Mouse (Mus musculus) kidney, postnatal 14 days (tissue): Measurements from ENCODE around the gene Gm8229.
"Not testable (repeated sequence)": the region's sequence is repeated elsewhere in the genome, so short reads cannot be mapped to it uniquely, and the experiment has no call there.

ENCODE experiments used
- DNase-seq: peaks from one replicate; pipeline ENCODE4 v3.0.0; 2022; ENCODE audit warnings: mixed read lengths

Gene Gm8229

GRCm38 (mm10) chr14:44365057-44365456 is at the start of gene Gm8229:
Gene Gm8229 (plus strand): TSS chr14:44365357.
- DNase-seq, result not testable (repeated sequence)

DNA sequence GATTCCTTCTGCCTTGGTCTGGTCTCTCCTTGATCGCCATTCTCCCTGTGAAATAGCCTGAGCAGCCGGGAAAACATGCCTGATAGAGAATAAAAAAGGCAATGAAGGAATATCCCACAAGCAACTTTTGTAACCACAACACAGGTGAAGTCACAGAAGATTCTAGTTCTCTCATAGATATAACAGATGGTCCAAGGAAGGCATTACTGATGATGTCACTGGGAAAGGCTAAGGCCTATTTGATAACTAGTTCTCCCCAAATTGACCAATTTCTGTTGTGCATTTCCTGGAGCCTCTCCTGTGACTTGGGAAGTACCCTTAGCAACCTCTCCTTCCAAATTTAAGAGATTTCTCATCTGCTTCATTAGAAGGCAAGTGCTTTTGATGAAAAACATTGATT is 26.7 kb upstream of the Gm8229 start, which contains the start of gene Gm5930:
Gene Gm5930, minus strand, starts transcription at position 101 of the 400 bp plus-strand sequence.
- DNase-seq, result not testable (repeated sequence)

DNA sequence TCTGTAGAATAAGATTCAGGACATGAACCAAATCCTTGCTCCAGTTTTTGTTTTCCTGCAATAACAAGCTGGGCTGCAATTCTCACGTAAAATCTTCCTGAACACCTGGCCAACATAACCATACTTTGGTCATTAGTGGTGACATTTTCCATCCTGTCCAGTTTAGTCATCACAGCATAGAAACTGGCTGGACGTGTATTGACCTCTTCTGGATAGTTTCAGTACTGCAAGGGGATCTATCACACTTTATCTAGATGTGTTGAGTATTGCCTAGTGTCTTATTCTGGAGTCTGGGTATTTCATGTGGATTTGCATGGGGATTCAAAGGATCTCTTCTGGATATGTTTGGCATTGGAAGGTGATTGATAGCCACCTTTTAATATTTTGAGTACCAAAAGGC is 3.7 kb upstream of the Gm8229 start:
- DNase-seq, result not testable (repeated sequence)

DNA sequence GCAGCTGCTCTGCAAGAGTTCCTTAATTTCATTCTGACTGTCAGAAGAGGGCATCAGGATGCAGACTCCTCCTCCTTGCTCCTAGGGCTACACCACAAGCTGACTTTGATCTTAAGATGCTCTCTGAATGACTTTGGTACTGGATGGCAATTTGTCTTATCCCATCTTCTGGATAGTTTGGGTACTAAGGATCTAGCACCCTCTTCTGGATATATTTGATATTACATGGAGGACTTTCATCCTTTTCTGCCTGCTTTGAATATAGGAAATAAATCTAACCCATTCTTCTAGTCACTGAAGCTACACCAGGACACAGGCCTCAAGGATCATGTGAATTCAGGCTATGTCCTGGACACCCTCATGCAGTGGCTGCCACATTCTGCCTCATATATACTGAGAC is 2.9 kb upstream of the Gm8229 start:
- not testable (repeated sequence) for DNase-seq

DNA sequence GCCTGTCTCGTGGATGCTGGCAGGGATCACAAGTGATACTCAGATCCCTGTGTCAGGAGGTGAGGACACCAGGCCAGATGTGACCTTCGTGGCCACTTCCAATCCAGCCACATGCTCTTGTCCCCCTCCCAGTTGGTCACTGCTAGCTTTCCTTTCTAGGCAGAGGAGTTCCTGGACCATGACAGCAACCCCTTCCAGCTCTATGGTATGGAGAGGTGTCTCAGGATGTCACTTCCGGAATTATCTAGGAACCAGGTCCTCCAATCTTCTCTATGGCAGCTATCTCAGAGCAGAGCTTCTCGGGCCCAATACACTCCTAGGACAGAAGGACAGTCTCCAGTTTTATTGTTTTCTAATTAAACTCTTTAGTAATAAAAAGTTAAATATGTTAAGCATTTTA is 19.1 kb downstream of the Gm8229 start:
- not testable (repeated sequence) for DNase-seq

DNA sequence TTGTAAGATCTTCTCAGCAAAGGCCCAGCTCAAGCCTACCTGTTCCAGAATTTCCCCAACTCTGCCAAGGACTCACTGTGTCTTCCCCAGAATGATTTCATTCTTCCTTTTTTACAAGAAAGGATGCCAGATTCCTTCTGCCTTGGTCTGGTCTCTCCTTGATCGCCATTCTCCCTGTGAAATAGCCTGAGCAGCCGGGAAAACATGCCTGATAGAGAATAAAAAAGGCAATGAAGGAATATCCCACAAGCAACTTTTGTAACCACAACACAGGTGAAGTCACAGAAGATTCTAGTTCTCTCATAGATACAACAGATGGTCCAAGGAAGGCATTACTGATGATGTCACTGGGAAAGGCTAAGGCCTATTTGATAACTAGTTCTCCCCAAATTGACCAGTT is 45.4 kb downstream of the Gm8229 start, which contains the start of gene Gm3371:
Gene Gm3371, minus strand, starts transcription at position 101 of the 400 bp plus-strand sequence.
- not testable (repeated sequence) for DNase-seq
